Mouse (Mus musculus): ENCODE results near the gene Faap24. TPM values are rescaled to one million over a fixed set of nuclear protein-coding genes. Genes with fewer than 3 reads are reported as not detected.

The Faap24 gene
- polyA plus RNA-seq, 1 experiment from 2014 or later, result 23.6 TPM

GRCm38 (mm10) chr7:35376623-35377022 lies 20.0 kb downstream of the Faap24 start:
- H3K36me3 ChIP-seq (ENCODE audit: control insufficient read depth, insufficient read depth, low read length), result no peaks in the 10 kb centered on the region
- ATAC-seq (ENCODE audit: low FRiP score), result no peak

GRCm38 (mm10) chr7:35374265-35374664 lies 22.4 kb downstream of the Faap24 start:
- WGBS, result 91% methylated on average over 7 of the region's 7 CpGs

More at GRCm38 (mm10) chr7:35376623-35377022, 20.0 kb downstream of the Faap24 start:
- Histone ChIP-seq H3K9me3 (ENCODE audit: control insufficient read depth, low read length) (no peaks in the 10 kb centered on the region), H3K27me3 (ENCODE audit: control insufficient read depth, insufficient read depth, low read length) (no peaks in the 10 kb centered on the region), H3K4me3 (ENCODE audit: low read depth, low read length) (no peak overlapping the region), H3K27ac (ENCODE audit: low read depth, low read length) (no peak overlapping the region), H3K9ac (ENCODE audit: low read depth, low read length) (no peak overlapping the region), H3K4me1 (replicated peaks; ENCODE audit: control insufficient read depth, insufficient read depth, low read length) (no peaks in the 10 kb centered on the region), H3K4me2 (replicated peaks; ENCODE audit: low read depth, low read length) (no peak overlapping the region)
- DNase-seq (ENCODE audit: low spot score), result no peak
- WGBS, result 94% methylated on average over 9 of the region's 9 CpGs

GRCm38 (mm10) chr7:35373146-35373989 lies 23.3 kb downstream of the Faap24 start:
- 77% methylated on average over 16 of the region's 16 CpGs for WGBS
- Histone ChIP-seq H3K9ac (ENCODE audit: low read depth, low read length) (no peak overlapping the region), H3K36me3 (ENCODE audit: control insufficient read depth, insufficient read depth, low read length) (no peaks in the 10 kb centered on the region), H3K4me3 (ENCODE audit: low read depth, low read length) (no peak overlapping the region), H3K9me3 (ENCODE audit: control insufficient read depth, low read length) (no peaks in the 10 kb centered on the region), H3K27ac (ENCODE audit: low read depth, low read length) (no peak overlapping the region), H3K4me1 (replicated peaks; ENCODE audit: control insufficient read depth, insufficient read depth, low read length) (no peaks in the 10 kb centered on the region), H3K4me2 (replicated peaks; ENCODE audit: low read depth, low read length) (no peak overlapping the region), H3K27me3 (ENCODE audit: control insufficient read depth, insufficient read depth, low read length) (no peaks in the 10 kb centered on the region)
- DNase-seq (ENCODE audit: low spot score), result no peak
- no peak for ATAC-seq (ENCODE audit: low FRiP score)

More at GRCm38 (mm10) chr7:35374265-35374664, 22.4 kb downstream of the Faap24 start:
- H3K36me3 ChIP-seq (ENCODE audit: control insufficient read depth, insufficient read depth, low read length), result no peaks in the 10 kb centered on the region
- no peak overlapping the region for H3K27ac ChIP-seq (ENCODE audit: low read depth, low read length)
- no peak for ATAC-seq (ENCODE audit: low FRiP score)
- no peaks in the 10 kb centered on the region for H3K4me1 ChIP-seq (replicated peaks; ENCODE audit: control insufficient read depth, insufficient read depth, low read length)
- no peaks in the 10 kb centered on the region for H3K27me3 ChIP-seq (ENCODE audit: control insufficient read depth, insufficient read depth, low read length)
- no peaks in the 10 kb centered on the region for H3K9me3 ChIP-seq (ENCODE audit: control insufficient read depth, low read length)
- H3K9ac ChIP-seq (ENCODE audit: low read depth, low read length), result no peak overlapping the region
- DNase-seq (ENCODE audit: low spot score), result no peak
- no peak overlapping the region for H3K4me3 ChIP-seq (ENCODE audit: low read depth, low read length)
- no peak overlapping the region for H3K4me2 ChIP-seq (replicated peaks; ENCODE audit: low read depth, low read length)

GRCm38 (mm10) chr7:35372483-35373017 lies 24.1 kb downstream of the Faap24 start:
- no peaks in the 10 kb centered on the region for H3K27me3 ChIP-seq (ENCODE audit: control insufficient read depth, insufficient read depth, low read length)
- H3K4me1 ChIP-seq (replicated peaks; ENCODE audit: control insufficient read depth, insufficient read depth, low read length), result no peaks in the 10 kb centered on the region
- H3K36me3 ChIP-seq (ENCODE audit: control insufficient read depth, insufficient read depth, low read length), result no peaks in the 10 kb centered on the region
- no peaks in the 10 kb centered on the region for H3K9me3 ChIP-seq (ENCODE audit: control insufficient read depth, low read length)
- no peak overlapping the region for H3K4me2 ChIP-seq (replicated peaks; ENCODE audit: low read depth, low read length)
- no peak for ATAC-seq (ENCODE audit: low FRiP score)
- no peak overlapping the region for H3K27ac ChIP-seq (ENCODE audit: low read depth, low read length)
- 94% methylated on average over 14 of the region's 14 CpGs for WGBS
- no peak for DNase-seq (ENCODE audit: low spot score)
- no peak overlapping the region for H3K4me3 ChIP-seq (ENCODE audit: low read depth, low read length)
- H3K9ac ChIP-seq (ENCODE audit: low read depth, low read length), result no peak overlapping the region

GRCm38 (mm10) chr7:35371096-35371495 lies 25.5 kb downstream of the Faap24 start:
- no peak overlapping the region for H3K4me3 ChIP-seq (ENCODE audit: low read depth, low read length)
- H3K27ac ChIP-seq (ENCODE audit: low read depth, low read length), result peak overlapping the region; percentile 54; the same call in 1 of the 2 replicates
- peak; percentile 47 for ATAC-seq (ENCODE audit: low FRiP score)

GRCm38 (mm10) chr7:35365161-35365910 lies 31.3 kb downstream of the Faap24 start:
- no peak overlapping the region for H3K4me3 ChIP-seq (ENCODE audit: low read depth, low read length)
- H3K27me3 ChIP-seq (ENCODE audit: control insufficient read depth, insufficient read depth, low read length), result no peaks in the 10 kb centered on the region
- H3K4me1 ChIP-seq (replicated peaks; ENCODE audit: control insufficient read depth, insufficient read depth, low read length), result no peaks in the 10 kb centered on the region
- no peak overlapping the region for H3K27ac ChIP-seq (ENCODE audit: low read depth, low read length)
- ATAC-seq (ENCODE audit: low FRiP score), result no peak
- H3K4me2 ChIP-seq (replicated peaks; ENCODE audit: low read depth, low read length), result no peak overlapping the region
- H3K9ac ChIP-seq (ENCODE audit: low read depth, low read length), result no peak overlapping the region
- WGBS, result 72% methylated on average over 12 of the region's 12 CpGs
- H3K9me3 ChIP-seq (ENCODE audit: control insufficient read depth, low read length), result no peaks in the 10 kb centered on the region
- no peaks in the 10 kb centered on the region for H3K36me3 ChIP-seq (ENCODE audit: control insufficient read depth, insufficient read depth, low read length)
- no peak for DNase-seq (ENCODE audit: low spot score)

More at GRCm38 (mm10) chr7:35371096-35371495, 25.5 kb downstream of the Faap24 start:
- H3K9ac ChIP-seq (ENCODE audit: low read depth, low read length), result 0 out of 2 replicates have a peak overlapping the region, but pooled peaks have one; percentile 11
- H3K36me3 ChIP-seq (ENCODE audit: control insufficient read depth, insufficient read depth, low read length), result no peaks in the 10 kb centered on the region
- no peak overlapping the region for H3K4me2 ChIP-seq (replicated peaks; ENCODE audit: low read depth, low read length)
- no peaks in the 10 kb centered on the region for H3K4me1 ChIP-seq (replicated peaks; ENCODE audit: control insufficient read depth, insufficient read depth, low read length)
- H3K27me3 ChIP-seq (ENCODE audit: control insufficient read depth, insufficient read depth, low read length), result no peaks in the 10 kb centered on the region
- H3K9me3 ChIP-seq (ENCODE audit: control insufficient read depth, low read length), result no peaks in the 10 kb centered on the region
- DNase-seq (ENCODE audit: low spot score), result peak; percentile 27
- 28% methylated on average over 14 of the region's 14 CpGs for WGBS

- DNase-seq (ENCODE audit: low spot score), result no peak
- WGBS, result 73% methylated on average over 5 of the region's 5 CpGs
- H3K4me1 ChIP-seq (replicated peaks; ENCODE audit: control insufficient read depth, insufficient read depth, low read length), result no peaks in the 10 kb centered on the region
- no peak overlapping the region for H3K4me3 ChIP-seq (ENCODE audit: low read depth, low read length)
- no peak for ATAC-seq (ENCODE audit: low FRiP score)
- H3K9me3 ChIP-seq (ENCODE audit: control insufficient read depth, low read length), result no peaks in the 10 kb centered on the region
- no peaks in the 10 kb centered on the region for H3K36me3 ChIP-seq (ENCODE audit: control insufficient read depth, insufficient read depth, low read length)
- no peak overlapping the region for H3K27ac ChIP-seq (ENCODE audit: low read depth, low read length)
- H3K9ac ChIP-seq (ENCODE audit: low read depth, low read length), result no peak overlapping the region
- H3K27me3 ChIP-seq (ENCODE audit: control insufficient read depth, insufficient read depth, low read length), result no peaks in the 10 kb centered on the region
- no peak overlapping the region for H3K4me2 ChIP-seq (replicated peaks; ENCODE audit: low read depth, low read length)
Measured at GRCm38 (mm10) chr7:35362868-35363267, 33.8 kb downstream of the Faap24 start.

- H3K9me3 ChIP-seq (ENCODE audit: control insufficient read depth, low read length), result no peaks in the 10 kb centered on the region
- no peak overlapping the region for H3K9ac ChIP-seq (ENCODE audit: low read depth, low read length)
- DNase-seq (ENCODE audit: low spot score) (no peak), ATAC-seq (ENCODE audit: low FRiP score) (no peak)
- no peak overlapping the region for H3K4me2 ChIP-seq (replicated peaks; ENCODE audit: low read depth, low read length)
- H3K4me1 ChIP-seq (replicated peaks; ENCODE audit: control insufficient read depth, insufficient read depth, low read length), result no peaks in the 10 kb centered on the region
- no peak overlapping the region for H3K4me3 ChIP-seq (ENCODE audit: low read depth, low read length)
- 78% methylated on average over 5 of the region's 5 CpGs for WGBS
- no peaks in the 10 kb centered on the region for H3K36me3 ChIP-seq (ENCODE audit: control insufficient read depth, insufficient read depth, low read length)
- H3K27me3 ChIP-seq (ENCODE audit: control insufficient read depth, insufficient read depth, low read length), result no peaks in the 10 kb centered on the region
- H3K27ac ChIP-seq (ENCODE audit: low read depth, low read length), result no peak overlapping the region
Measured at GRCm38 (mm10) chr7:35362253-35362652, 34.4 kb downstream of the Faap24 start.
